Mouse (Mus musculus) heart, embryonic 12.5 days (tissue): Measurements from ENCODE around the gene Tmod4. TPM values are rescaled to one million over a fixed set of nuclear protein-coding genes. Genes with fewer than 3 reads are reported as not detected.

Source experiments
- ATAC-seq: fragments of 200-750 bp; cut with Nextera tagmentation; 2 replicates; pipeline ENCODE4 v1.8.0; 2017; ENCODE audit warnings: moderate TSS enrichment, moderate library complexity; ENCODE audit not compliant: insufficient number of reproducible peaks, low FRiP score
- H3K27ac ChIP-seq: fragments of 300-500 bp; sonication (generic); 2 replicates; pipeline ENCODE4 v1.5.1; 2016; ENCODE audit warnings: mild to moderate bottlenecking, moderate library complexity; ENCODE audit not compliant: poor library complexity, severe bottlenecking
- H3K27me3 ChIP-seq: fragments of 300-500 bp; sonication (generic); replicated peaks from 2 replicates; pipeline ENCODE4 v1.6.1; 2016; ENCODE audit warnings: mild to moderate bottlenecking, moderate library complexity
- H3K36me3 ChIP-seq: fragments of 300-500 bp; sonication (generic); 2 replicates; pipeline ENCODE4 v1.6.1; 2016; ENCODE audit warnings: mild to moderate bottlenecking, moderate library complexity
- H3K4me1 ChIP-seq: fragments of 300-500 bp; sonication (generic); replicated peaks from 2 replicates; pipeline ENCODE4 v1.6.1; 2016; ENCODE audit warnings: mild to moderate bottlenecking
- H3K4me2 ChIP-seq: fragments of 300-500 bp; sonication (generic); 2 replicates; pipeline ENCODE4 v1.6.1; 2016; ENCODE audit warnings: mild to moderate bottlenecking, moderate library complexity
- H3K4me3 ChIP-seq: fragments of 300-500 bp; sonication (generic); 2 replicates; pipeline ENCODE4 v1.5.1; 2016; ENCODE audit warnings: mild to moderate bottlenecking
- H3K9ac ChIP-seq: fragments of 300-500 bp; sonication (generic); 2 replicates; pipeline ENCODE4 v1.6.1; 2016; ENCODE audit warnings: mild to moderate bottlenecking, moderate library complexity
- H3K9me3 ChIP-seq: fragments of 300-500 bp; sonication (generic); replicated peaks from 2 replicates; pipeline ENCODE4 v1.6.1; 2016; ENCODE audit warnings: mild to moderate bottlenecking, moderate library complexity
- WGBS: fragments of 180-500 bp; shearing (Covaris S2); methylation state at CpG from one replicate; pipeline ENCODE4 v1.1.7; 2016; 5-methylcytosine and 5-hydroxymethylcytosine counted together
- polyA plus RNA-seq: library from polyadenylated mRNA; unstranded; fragments of >200 nt; fragmentation: Nextera tagmentation; extraction: Ambion mirVana; gene quantifications from 2 replicates; pipeline ENCODE4 v1.2.1, GENCODE M21; 2016

Tmod4 gene
- polyA plus RNA-seq, 1 experiment from 2014 or later = 0.59 TPM

- H3K4me1 ChIP-seq = peaks cover 19% of the 10 kb centered on the region
- WGBS = 85% methylated on average over 3 of the region's 3 CpGs
- H3K27ac ChIP-seq = no peak overlapping the region
- H3K4me2 ChIP-seq = no peak overlapping the region
- no peaks in the 10 kb centered on the region; the same call in 1 of the 2 replicates for H3K9me3 ChIP-seq
- H3K36me3 ChIP-seq = peaks cover 16% of the 10 kb centered on the region
- no peaks in the 10 kb centered on the region for H3K27me3 ChIP-seq
- ATAC-seq = no peak
- no peak overlapping the region for H3K4me3 ChIP-seq
- H3K9ac ChIP-seq = no peak overlapping the region
These were observed 12.1 kb downstream of the Tmod4 start for GRCm38 (mm10) chr3:95136336-95136735.

- 56% methylated on average over 25 of the region's 25 CpGs for WGBS
- Histone ChIP-seq H3K36me3 (0 out of 2 replicates have a peak, but pooled peaks cover 8% of the 10 kb centered on the region), H3K4me2 (peak overlapping the region; percentile 42), H3K4me1 (peaks cover 14% of the 10 kb centered on the region), H3K27ac (no peak overlapping the region), H3K9me3 (no peaks in the 10 kb centered on the region; the same call in 1 of the 2 replicates), H3K9ac (no peak overlapping the region; the same call in 1 of the 2 replicates), H3K27me3 (no peaks in the 10 kb centered on the region), H3K4me3 (no peak overlapping the region)
- no peak for ATAC-seq
These were observed 15.5 kb downstream of the Tmod4 start for GRCm38 (mm10) chr3:95139586-95140288.

- Histone ChIP-seq H3K27me3 (no peaks in the 10 kb centered on the region), H3K27ac (no peak overlapping the region), H3K9me3 (no peaks in the 10 kb centered on the region; the same call in 1 of the 2 replicates), H3K36me3 (0 out of 2 replicates have a peak, but pooled peaks cover 8% of the 10 kb centered on the region), H3K4me2 (peak overlapping the region; percentile 42), H3K9ac (no peak overlapping the region; the same call in 1 of the 2 replicates), H3K4me3 (no peak overlapping the region), H3K4me1 (peaks cover 9% of the 10 kb centered on the region)
- WGBS = 43% methylated on average over 18 of the region's 18 CpGs
- no peak for ATAC-seq
These were observed 16.0 kb downstream of the Tmod4 start for GRCm38 (mm10) chr3:95140289-95140595.

GRCm38 (mm10) chr3:95140795-95141194, 16.5 kb downstream of the Tmod4 start:
- H3K4me2 ChIP-seq = peak overlapping the region; percentile 42; the same call in 1 of the 2 replicates
- no peak for ATAC-seq
- no peaks in the 10 kb centered on the region; the same call in 1 of the 2 replicates for H3K9me3 ChIP-seq
- no peak overlapping the region for H3K4me3 ChIP-seq
- H3K27ac ChIP-seq = no peak overlapping the region
- no peaks in the 10 kb centered on the region for H3K27me3 ChIP-seq
- peaks cover 3% of the 10 kb centered on the region for H3K4me1 ChIP-seq
- 0 out of 2 replicates have a peak, but pooled peaks cover 8% of the 10 kb centered on the region for H3K36me3 ChIP-seq
- H3K9ac ChIP-seq = no peak overlapping the region
- WGBS = 80% methylated on average over 6 of the region's 6 CpGs

- no peaks in the 10 kb centered on the region for H3K4me1 ChIP-seq
- H3K9me3 ChIP-seq = no peaks in the 10 kb centered on the region; the same call in 1 of the 2 replicates
- H3K27me3 ChIP-seq = no peaks in the 10 kb centered on the region
- ATAC-seq = no peak
- H3K9ac ChIP-seq = no peak overlapping the region
- 0 out of 2 replicates have a peak, but pooled peaks cover 8% of the 10 kb centered on the region for H3K36me3 ChIP-seq
- no peak overlapping the region for H3K27ac ChIP-seq
- H3K4me2 ChIP-seq = no peak overlapping the region
- no peak overlapping the region for H3K4me3 ChIP-seq
- 91% methylated on average over 9 of the region's 9 CpGs for WGBS
These were observed 17.2 kb downstream of the Tmod4 start for GRCm38 (mm10) chr3:95141474-95141873.

- Histone ChIP-seq H3K4me1 (no peaks in the 10 kb centered on the region), H3K9me3 (no peaks in the 10 kb centered on the region; the same call in 1 of the 2 replicates), H3K27me3 (no peaks in the 10 kb centered on the region), H3K9ac (no peak within 1 kb of the TSS), H3K27ac (no peak within 1 kb of the TSS), H3K4me2 (no peak within 1 kb of the TSS), H3K4me3 (no peak within 1 kb of the TSS), H3K36me3 (0 out of 2 replicates have a peak, but pooled peaks cover 8% of the 10 kb centered on the region)
- 78% methylated on average over 10 of the region's 10 CpGs for WGBS
- no peak for ATAC-seq
These were observed 17.8 kb downstream of the Tmod4 start, which contains the start of gene Tnfaip8l2 for GRCm38 (mm10) chr3:95141952-95142616. Gene Tnfaip8l2 (minus strand): TSS chr3:95142360.

- 8% methylated on average over 5 of the region's 5 CpGs for WGBS
- Histone ChIP-seq H3K4me3 (no peak overlapping the region), H3K9me3 (no peaks in the 10 kb centered on the region; the same call in 1 of the 2 replicates), H3K36me3 (0 out of 2 replicates have a peak, but pooled peaks cover 8% of the 10 kb centered on the region), H3K4me1 (no peaks in the 10 kb centered on the region), H3K27ac (no peak overlapping the region), H3K4me2 (no peak overlapping the region), H3K9ac (no peak overlapping the region), H3K27me3 (no peaks in the 10 kb centered on the region)
- ATAC-seq = 0 out of 2 replicates have a peak, but pooled peaks have one; percentile 29
These were observed 18.3 kb downstream of the Tmod4 start for GRCm38 (mm10) chr3:95142617-95143011.

GRCm38 (mm10) chr3:95147924-95148323, 23.6 kb downstream of the Tmod4 start:
- 61% methylated on average over 3 of the region's 3 CpGs for WGBS
- no peaks in the 10 kb centered on the region for H3K4me1 ChIP-seq
- no peaks in the 10 kb centered on the region for H3K36me3 ChIP-seq
- no peak overlapping the region for H3K27ac ChIP-seq
- H3K4me2 ChIP-seq = no peak overlapping the region
- no peaks in the 10 kb centered on the region for H3K9me3 ChIP-seq
- ATAC-seq = no peak
- no peak overlapping the region for H3K4me3 ChIP-seq
- H3K9ac ChIP-seq = no peak overlapping the region
- H3K27me3 ChIP-seq = no peaks in the 10 kb centered on the region

GRCm38 (mm10) chr3:95153874-95154273, 29.6 kb downstream of the Tmod4 start:
- Histone ChIP-seq H3K9me3 (no peaks in the 10 kb centered on the region), H3K27ac (no peak overlapping the region), H3K4me1 (no peaks in the 10 kb centered on the region), H3K4me2 (no peak overlapping the region), H3K9ac (no peak overlapping the region), H3K36me3 (no peaks in the 10 kb centered on the region), H3K27me3 (no peaks in the 10 kb centered on the region), H3K4me3 (no peak overlapping the region)
- WGBS = 49% methylated on average over 4 of the region's 4 CpGs
- ATAC-seq = no peak

- H3K4me1 ChIP-seq = peaks cover 40% of the 10 kb centered on the region
These were observed 35.3 kb downstream of the Tmod4 start for GRCm38 (mm10) chr3:95159511-95159986.

More at GRCm38 (mm10) chr3:95159511-95159986, 35.3 kb downstream of the Tmod4 start:
- H3K27ac ChIP-seq = no peak overlapping the region
- H3K4me3 ChIP-seq = peak overlapping the region; percentile 62
- no peak for ATAC-seq
- no peaks in the 10 kb centered on the region for H3K9me3 ChIP-seq
- peak overlapping the region; percentile 64 for H3K9ac ChIP-seq
- H3K4me2 ChIP-seq = peak overlapping the region; percentile 98
- 16% methylated on average over 8 of the region's 8 CpGs for WGBS
- peaks cover 13% of the 10 kb centered on the region; the same call in 1 of the 2 replicates for H3K27me3 ChIP-seq
- no peaks in the 10 kb centered on the region for H3K36me3 ChIP-seq
